Mouse (Mus musculus): ENCODE measurements around the gene Filip1l.

DNA sequence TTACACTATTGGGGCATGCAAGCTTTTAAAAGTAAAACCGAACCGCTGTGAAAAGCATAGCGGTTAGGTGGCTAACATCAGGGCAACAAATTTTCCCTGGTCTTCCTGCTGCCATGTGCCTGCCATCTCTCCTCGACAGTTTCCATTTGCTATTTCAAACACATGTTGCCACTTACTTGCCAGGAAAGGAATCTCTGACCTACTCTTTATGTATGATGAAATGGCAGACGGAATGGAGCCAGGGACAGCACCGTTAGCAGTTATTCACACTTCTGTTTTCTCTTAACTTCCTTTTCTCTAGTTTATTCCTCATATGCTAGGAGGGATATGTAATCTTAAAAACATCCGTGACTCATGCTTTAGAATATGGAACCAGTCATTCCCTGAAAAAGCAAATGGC lies 183.6 kb downstream of the Filip1l start:
- no peak for TF ChIP-seq CTCF (IDR thresholded peaks at IDR 0.05; ENCODE audit: low read depth)
- no peak for TF ChIP-seq EP300 (optimal IDR thresholded peaks at IDR 0.05)
